Mouse (Mus musculus) gonadal fat pad, adult 2 months (tissue): Measurements from ENCODE around the gene Dhrs7b. TPM values are rescaled to one million over a fixed set of nuclear protein-coding genes. Genes with fewer than 3 reads are reported as not detected.
"Not testable (repeated sequence)": the region's sequence is repeated elsewhere in the genome, so short reads cannot be mapped to it uniquely, and the experiment has no call there.

Experiments
- DNase-seq: peaks from one replicate; pipeline ENCODE4 v3.0.0-alpha.2; 2012; ENCODE audit warnings: low read depth
- polyA plus RNA-seq: library from polyadenylated mRNA; depleted of rRNA; stranded (reverse); fragments of >200 nt; gene quantifications from 2 replicates; pipeline ENCODE4 v1.2.3, GENCODE M21; 2012

The Dhrs7b gene
- polyA plus RNA-seq, 1 experiment, result 43.9 TPM

DNA sequence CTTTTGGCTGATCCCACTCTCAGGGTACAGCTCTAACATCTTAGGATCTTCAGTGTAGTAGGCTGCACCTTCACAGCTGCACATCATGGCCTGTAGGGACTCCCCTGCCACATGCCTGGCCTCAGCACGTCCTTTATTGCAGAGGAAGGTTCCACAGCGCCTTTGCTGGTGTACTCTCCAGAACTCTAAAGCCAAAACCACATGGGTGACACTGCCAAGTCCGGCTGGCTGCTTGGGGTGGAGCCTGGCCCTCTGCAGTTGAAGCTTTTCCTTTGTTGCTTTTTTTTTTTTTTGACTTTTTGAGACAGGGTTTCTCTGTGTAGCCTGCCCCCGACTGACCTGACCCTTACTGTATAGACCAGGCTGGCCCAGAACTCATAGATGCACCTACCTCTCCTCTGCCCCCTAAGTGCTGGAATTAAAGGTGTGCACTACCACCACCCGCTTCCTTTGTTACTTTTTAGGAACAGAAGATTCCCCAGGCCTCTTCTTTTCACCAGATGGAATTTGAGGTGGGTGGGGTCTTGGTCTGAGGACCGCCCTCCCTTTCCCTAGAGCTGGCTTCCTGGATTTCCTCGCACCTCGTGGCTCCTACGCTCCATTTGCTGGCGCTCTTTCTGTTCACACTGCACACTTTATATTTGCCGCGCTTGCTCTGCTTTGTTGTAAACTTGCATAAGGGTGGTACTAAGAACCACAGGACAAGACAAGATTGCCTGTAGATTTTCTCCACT is 11.2 kb downstream of the Dhrs7b start:
- DNase-seq, result no peak

GRCm38 (mm10) chr11:60843412-60843811 is 13.0 kb downstream of the Dhrs7b start:
- DNase-seq, result no peak

GRCm38 (mm10) chr11:60845415-60845814 is 15.0 kb downstream of the Dhrs7b start:
- DNase-seq, result no peak

GRCm38 (mm10) chr11:60856587-60856986 is 26.2 kb downstream of the Dhrs7b start:
- no peak for DNase-seq

- DNase-seq, result no peak
Measured at GRCm38 (mm10) chr11:60861993-60862392, 31.6 kb downstream of the Dhrs7b start.

DNA sequence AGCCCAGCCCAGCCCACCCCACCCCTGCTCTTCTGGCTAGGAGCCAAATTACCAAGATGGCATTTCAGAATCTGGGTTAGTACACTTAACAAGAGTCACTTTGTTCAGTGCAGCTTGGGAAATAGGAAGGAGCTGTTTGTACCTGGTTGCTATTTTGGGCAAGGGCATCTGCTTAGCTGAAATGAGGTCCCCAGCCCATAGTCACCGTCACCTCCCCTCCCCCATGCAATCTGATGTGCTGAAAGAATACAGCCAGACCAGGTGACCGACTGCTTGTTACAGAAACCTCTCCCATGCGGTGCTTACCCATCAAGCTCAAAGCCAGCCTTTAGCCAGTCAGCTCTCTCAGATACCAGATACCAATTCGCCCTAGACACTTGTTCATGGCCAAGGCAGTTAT is 32.8 kb downstream of the Dhrs7b start:
- no peak for DNase-seq

GRCm38 (mm10) chr11:60864166-60864565 is 33.7 kb downstream of the Dhrs7b start:
- DNase-seq, result no peak

GRCm38 (mm10) chr11:60864916-60865315 is 34.5 kb downstream of the Dhrs7b start:
- DNase-seq, result peak; percentile 60

GRCm38 (mm10) chr11:60866021-60866420 is 35.6 kb downstream of the Dhrs7b start:
- no peak for DNase-seq

DNA sequence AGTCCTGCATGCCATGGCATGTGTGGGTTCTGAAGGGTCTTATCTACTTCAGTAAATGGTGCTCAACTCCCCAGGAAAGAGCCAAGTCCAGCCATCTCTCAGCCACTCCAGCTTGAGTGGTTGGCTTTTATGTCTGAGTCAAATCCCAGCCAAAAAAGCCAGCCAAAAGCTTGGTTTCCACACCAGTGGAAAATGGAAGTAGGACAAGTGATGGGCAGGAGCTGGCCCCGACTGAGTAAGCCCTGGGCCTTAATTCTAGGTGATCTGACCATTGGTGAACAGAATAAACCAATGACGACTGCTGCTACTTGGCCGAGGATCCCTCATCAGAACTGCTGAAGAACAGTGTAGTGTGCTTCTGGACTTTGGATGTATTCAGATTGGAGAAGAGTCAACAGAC is 37.0 kb downstream of the Dhrs7b start:
- no peak for DNase-seq

- DNase-seq, result no peak
Measured at GRCm38 (mm10) chr11:60867904-60868303, 37.5 kb downstream of the Dhrs7b start.

- not testable (repeated sequence) for DNase-seq
Measured at GRCm38 (mm10) chr11:60869471-60869870, 39.0 kb downstream of the Dhrs7b start.

- no peak for DNase-seq
Measured at GRCm38 (mm10) chr11:60871409-60871808, 41.0 kb downstream of the Dhrs7b start.

DNA sequence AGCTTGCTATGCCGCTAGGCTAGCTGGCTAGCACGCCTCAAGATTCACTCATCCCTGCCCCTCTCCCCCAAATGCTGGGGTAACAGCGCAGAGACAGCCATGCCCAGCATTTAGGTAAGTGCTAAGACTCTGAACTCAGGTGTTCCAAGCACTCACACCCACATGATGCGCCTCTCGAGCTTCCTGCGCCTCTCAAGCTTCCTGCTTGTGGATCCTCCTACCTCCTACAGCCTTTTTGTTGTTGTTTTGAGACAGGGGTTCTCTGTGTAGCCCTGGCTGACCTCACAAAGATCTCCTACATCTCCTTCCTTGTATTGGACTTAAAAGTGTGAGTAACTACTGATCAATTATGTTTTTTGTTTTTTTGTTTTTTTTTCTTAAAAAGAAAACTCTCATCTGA is 42.7 kb downstream of the Dhrs7b start:
- no peak for DNase-seq

GRCm38 (mm10) chr11:60878056-60878612 is 47.7 kb downstream of the Dhrs7b start:
- no peak for DNase-seq

DNA sequence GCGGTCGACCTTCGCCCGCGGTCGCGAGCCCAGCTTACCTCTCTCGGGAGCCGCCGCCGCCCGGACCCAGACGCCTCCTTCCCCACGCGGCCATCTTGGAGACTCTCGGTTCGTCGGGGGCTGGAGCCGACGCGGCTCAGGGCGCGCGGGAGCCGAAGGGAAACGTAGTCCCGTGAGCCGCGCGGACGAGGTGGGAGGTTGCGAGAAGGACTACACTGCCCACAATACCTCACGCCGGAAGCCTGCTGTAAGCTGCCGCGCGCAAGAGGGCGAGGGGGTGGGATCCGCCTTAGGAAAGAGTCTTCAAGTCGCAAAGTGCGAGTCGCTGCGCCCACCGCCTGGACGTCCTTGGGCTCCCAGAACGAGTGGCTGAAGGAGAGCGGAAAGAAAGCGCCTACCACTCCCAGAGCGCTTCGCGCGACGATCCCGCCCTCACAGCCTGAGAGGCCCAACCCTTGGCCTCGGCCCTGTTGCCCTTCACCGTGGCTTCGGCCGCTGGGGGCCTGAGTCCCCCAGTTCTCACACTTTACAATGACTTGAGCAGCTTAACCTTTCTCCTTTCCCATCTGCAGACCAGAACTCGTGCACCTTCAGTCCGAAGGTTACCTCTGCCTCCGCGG is 48.4 kb downstream of the Dhrs7b start, which contains the start of gene Tmem11:
Gene Tmem11 (minus strand): TSS at position 598 of the 620 bp plus-strand sequence.
- DNase-seq, result no peak

- DNase-seq, result no peak
Measured at GRCm38 (mm10) chr11:60879423-60879822, 49.0 kb downstream of the Dhrs7b start.

GRCm38 (mm10) chr11:60880559-60880958 is 50.1 kb downstream of the Dhrs7b start:
- no peak for DNase-seq

GRCm38 (mm10) chr11:60882386-60882785 is 52.0 kb downstream of the Dhrs7b start:
- no peak for DNase-seq

- DNase-seq, result not testable (repeated sequence)
Measured at GRCm38 (mm10) chr11:60886986-60887385, 56.6 kb downstream of the Dhrs7b start.

GRCm38 (mm10) chr11:60889861-60890260 is 59.4 kb downstream of the Dhrs7b start:
- DNase-seq, result no peak

GRCm38 (mm10) chr11:60890286-60890685 is 59.9 kb downstream of the Dhrs7b start:
- DNase-seq, result no peak

GRCm38 (mm10) chr11:60890744-60891143 is 60.3 kb downstream of the Dhrs7b start:
- no peak for DNase-seq
